Mouse (Mus musculus): ENCODE data around the gene Brix1. TPM values are rescaled to one million over a fixed set of nuclear protein-coding genes. Genes with fewer than 3 reads are reported as not detected.

The Brix1 gene
- polyA plus RNA-seq, 1 experiment: 2.5 TPM

DNA sequence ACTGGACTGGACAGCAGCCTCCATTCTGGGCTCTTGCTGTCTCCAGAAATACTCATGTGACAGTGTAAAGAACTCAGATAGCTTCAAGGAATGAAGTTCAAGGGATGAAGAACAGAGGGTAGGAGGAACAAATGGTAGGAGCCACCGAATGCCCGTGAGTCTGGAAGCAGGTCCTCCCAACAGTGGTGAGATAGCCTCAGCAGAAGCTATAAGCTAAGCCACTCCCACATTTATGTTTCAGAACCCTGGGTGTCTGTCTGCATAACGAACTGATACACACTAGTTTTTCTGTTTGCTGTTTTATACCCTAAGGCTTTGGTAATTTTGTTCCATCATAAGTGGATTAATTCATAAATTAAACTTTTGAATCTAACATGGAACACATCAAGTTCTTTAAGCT lies 21.1 kb downstream of the Brix1 start:
- WGBS: 83% methylated on average over 3 of the region's 3 CpGs
- no peak for DNase-seq (ENCODE audit: low read depth, low spot score)

DNA sequence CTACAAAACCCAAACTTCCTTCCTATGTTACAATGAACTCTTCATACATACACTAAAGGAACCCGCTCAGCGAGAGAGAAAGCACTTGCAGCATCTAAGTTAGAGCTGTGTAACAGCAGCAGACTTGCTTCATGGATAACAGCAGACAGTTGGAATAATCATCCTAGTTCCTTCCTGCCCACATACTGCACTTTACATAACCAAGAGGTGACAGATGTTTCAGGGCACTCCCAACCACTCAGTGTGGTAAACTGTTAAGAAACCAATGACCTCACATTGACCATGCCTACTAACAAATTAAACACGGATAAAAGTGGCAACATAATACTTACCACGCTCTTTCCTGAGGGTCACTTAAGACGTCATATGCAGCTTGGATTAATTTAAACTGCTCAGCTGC lies 22.2 kb downstream of the Brix1 start:
- no peak for DNase-seq (ENCODE audit: low read depth, low spot score)
- WGBS: 84% methylated on average over 5 of the region's 5 CpGs

- no peak for DNase-seq (ENCODE audit: low read depth, low spot score)
- WGBS: 90% methylated on average over 12 of the region's 12 CpGs
Observed at GRCm38 (mm10) chr15:10460986-10461385, 24.8 kb downstream of the Brix1 start.

DNA sequence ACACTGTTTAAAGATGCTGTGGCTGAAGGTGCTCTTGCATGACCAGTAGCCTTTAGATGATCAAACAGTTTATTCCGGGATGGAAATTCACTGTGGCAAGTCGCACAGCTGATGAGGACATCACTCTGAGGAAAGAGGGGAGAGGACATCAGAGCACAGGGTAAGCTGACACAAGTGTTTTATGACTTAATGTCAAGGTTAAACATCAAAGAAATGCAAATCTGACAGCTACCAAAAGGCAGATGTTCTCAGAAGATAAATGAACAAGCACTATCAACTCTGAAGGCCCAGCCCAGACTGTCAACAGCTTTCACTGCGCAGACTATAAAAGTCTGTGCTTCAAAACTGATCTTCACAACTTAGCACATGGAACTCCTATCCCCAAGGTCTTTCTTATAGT lies 38.6 kb downstream of the Brix1 start:
- 79% methylated on average over 3 of the region's 3 CpGs for WGBS
- DNase-seq (ENCODE audit: low read depth, low spot score): no peak

DNA sequence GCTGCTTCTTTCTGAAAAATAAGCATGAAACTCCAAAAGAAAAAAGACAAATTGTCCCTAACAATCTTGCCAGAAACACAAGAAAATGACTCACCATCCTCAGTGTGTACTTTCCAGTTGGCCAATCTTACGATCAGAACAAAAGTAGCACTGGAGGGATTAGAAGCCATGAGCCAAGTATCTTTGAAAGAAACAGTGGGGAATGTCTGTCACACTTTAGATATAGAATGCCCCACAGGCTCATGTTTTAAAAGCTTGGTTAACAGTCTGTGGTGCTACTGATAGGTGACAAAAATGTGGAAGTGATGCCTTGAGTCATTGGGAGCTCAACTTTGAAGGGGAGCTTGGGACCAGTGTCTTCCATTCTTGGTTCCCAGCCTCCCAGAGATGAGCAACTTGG lies 43.5 kb downstream of the Brix1 start:
- DNase-seq (ENCODE audit: low read depth, low spot score): no peak
- 67% methylated on average over 1 of the region's 1 CpGs for WGBS

DNA sequence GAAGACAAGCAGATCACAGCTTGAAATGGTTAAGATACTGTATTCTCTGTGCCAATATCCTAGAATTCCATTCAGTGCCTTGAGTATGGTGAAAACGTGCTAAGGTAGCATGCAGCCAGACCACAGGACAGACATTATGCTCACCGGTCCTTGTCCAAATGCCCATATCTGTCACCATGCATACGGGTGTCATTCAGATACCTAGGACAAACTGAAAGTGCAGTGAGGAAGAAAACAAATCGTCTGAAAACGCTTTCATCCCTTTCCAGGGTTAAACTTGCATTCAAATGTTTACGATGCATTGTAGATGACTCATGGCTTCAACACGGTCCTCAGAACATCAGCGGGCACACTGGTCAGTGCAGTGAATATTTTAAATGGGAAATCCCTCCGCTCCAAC lies 44.3 kb downstream of the Brix1 start:
- 64% methylated on average over 9 of the region's 9 CpGs for WGBS
- DNase-seq (ENCODE audit: low read depth, low spot score): no peak

DNA sequence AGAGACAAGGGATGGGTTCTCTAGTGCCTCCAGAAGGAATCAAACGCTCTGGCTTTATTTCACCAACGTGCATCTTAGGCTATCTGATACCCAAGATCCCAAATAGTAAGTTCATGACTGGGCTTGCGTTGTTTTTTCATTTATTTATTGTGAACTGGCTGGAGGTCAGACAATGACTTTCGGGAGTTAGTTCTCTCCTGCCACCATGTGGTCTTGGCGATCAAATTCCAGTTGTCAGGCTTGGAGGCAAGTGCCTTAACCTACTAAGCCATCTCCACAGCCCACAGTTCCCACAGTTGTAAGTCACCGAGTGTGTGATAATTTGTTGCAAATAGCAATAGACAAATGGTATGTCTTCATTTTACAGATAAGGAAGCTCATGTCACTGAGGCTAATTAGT lies 45.8 kb downstream of the Brix1 start:
- 79% methylated on average over 6 of the region's 6 CpGs for WGBS
- DNase-seq (ENCODE audit: low read depth, low spot score): no peak

DNA sequence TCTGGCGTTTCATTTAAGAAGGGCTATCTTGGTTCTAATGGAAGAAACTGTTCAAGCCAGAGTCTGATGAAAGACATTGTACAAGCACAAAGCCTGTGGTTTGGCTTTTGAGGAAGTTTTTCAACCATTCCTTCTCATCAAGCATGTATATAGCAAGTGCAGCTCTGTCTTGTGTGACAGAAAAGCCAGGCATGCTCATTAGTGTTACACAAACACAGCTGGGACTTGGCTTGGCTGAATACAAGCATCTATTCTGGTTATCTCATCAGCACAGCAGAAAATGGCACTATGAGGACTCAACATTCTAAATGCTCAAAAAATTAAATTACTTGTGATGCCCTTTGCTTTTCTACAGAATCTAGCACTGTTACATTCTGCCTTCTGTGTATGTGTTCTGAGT lies 48.9 kb downstream of the Brix1 start:
- WGBS: 63% methylated on average over 1 of the region's 1 CpGs
- DNase-seq (ENCODE audit: low read depth, low spot score): no peak

DNA sequence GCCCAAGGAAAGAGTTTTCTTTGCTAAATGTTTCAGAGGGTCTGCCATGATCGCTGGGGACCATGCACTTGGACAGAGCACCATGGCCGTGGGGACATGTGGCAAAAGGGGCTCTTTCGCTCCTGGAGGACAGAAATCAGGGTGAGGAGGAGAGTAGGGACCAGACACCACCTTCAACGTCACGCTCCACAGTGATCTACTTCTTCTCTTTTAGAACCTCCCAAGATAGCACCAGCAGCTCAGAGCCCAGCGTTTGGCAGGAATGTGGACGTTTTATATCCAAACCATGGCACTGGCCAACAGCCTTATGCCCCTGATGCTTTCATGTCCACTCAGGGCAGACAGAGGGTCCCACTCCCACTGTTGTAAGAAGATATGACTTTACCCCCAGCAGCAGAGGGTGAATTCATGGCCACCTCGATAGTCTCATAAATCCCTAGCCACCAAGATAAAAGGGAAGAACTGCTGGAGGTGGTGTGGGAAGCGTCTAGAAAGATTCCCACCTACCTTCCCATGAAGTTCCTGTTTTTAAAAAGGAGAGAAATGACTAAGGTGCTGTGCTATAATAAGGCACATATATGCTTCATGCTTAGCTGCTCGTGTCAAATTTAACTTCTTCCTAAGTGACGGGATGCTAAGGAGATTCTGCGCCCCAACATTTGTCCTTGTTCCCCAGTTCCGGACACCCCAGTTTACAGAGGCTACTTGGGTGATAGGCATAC lies 59.0 kb downstream of the Brix1 start:
- 91% methylated on average over 13 of the region's 13 CpGs for WGBS
- DNase-seq (ENCODE audit: low read depth, low spot score): no peak

DNA sequence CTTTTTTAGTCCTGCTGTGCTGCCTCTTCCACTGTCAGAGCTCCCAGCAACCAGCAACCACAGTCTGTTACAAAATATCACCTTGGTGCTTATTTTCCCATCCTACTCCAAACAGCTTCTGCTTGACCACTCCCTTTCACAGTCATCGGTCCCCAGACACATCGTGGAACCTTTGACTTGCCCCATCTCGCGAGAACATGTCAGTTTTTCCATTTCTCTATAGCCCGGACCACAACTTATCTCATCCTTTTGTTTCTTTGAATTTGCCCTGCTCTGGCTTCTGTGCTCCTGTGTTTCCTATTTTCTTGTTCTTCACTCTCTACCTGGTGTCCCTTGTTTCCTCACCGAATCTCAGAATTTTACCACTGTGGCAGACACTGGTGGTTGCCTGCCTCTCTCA lies 59.6 kb downstream of the Brix1 start:
- 92% methylated on average over 6 of the region's 6 CpGs for WGBS
- no peak for DNase-seq (ENCODE audit: low read depth, low spot score)

Other genes starting within 250 kb of the Brix1 start
- gene Gm21973, start 160.6 kb downstream of the Brix1 start, polyA plus RNA-seq (2012; rRNA removed): not detected in 2 replicates
- gene Agxt2, start 127.4 kb downstream of the Brix1 start, polyA plus RNA-seq (2012; rRNA removed): 0.19 and 0.27 TPM in 2 replicates
- 1.1 and 1.4 TPM in 2 replicates for gene Dnajc21, start 15.4 kb downstream of the Brix1 start, polyA plus RNA-seq (2012; rRNA removed)
- gene Rad1, start 71 bp upstream of the Brix1 start, polyA plus RNA-seq (2012; rRNA removed): 7.1 and 8.2 TPM in 2 replicates
- not detected in 2 replicates for gene Ttc23l, start 72.7 kb upstream of the Brix1 start, polyA plus RNA-seq (2012; rRNA removed)
- gene Rai14, start 228.7 kb upstream of the Brix1 start, polyA plus RNA-seq (2012; rRNA removed): 2.0 and 2.6 TPM in 2 replicates